Mouse (Mus musculus) midbrain, embryonic 11.5 days (tissue): Measurements from ENCODE around the gene Zbtb20. TPM values are rescaled to one million over a fixed set of nuclear protein-coding genes. Genes with fewer than 3 reads are reported as not detected.

ENCODE experiments used
- ATAC-seq: fragments of 200-750 bp; cut with Nextera tagmentation; 2 replicates; pipeline ENCODE4 v1.8.0; 2017; ENCODE audit warnings: moderate TSS enrichment, moderate library complexity; ENCODE audit not compliant: low FRiP score
- DNase-seq: peaks from one replicate; pipeline ENCODE4 v3.0.0; 2015; ENCODE audit warnings: low spot score; ENCODE audit errors: missing footprints
- H3K27ac ChIP-seq: fragments of 300-500 bp; sonication (generic); 2 replicates; pipeline ENCODE4 v1.5.1; 2014; ENCODE audit warnings: low read depth, low read length
- H3K27me3 ChIP-seq: fragments of 300-500 bp; sonication (generic); 2 replicates; pipeline ENCODE4 v1.6.1; 2014; ENCODE audit warnings: mild to moderate bottlenecking, low read length, moderate library complexity, mixed read lengths; ENCODE audit not compliant: control insufficient read depth, insufficient read depth
- H3K36me3 ChIP-seq: fragments of 300-500 bp; sonication (generic); 2 replicates; pipeline ENCODE4 v1.6.1; 2014; ENCODE audit warnings: mild to moderate bottlenecking, low read length, moderate library complexity, mixed read lengths; ENCODE audit not compliant: control insufficient read depth, insufficient read depth
- H3K4me1 ChIP-seq: fragments of 300-500 bp; sonication (generic); 2 replicates; pipeline ENCODE4 v1.6.1; 2014; ENCODE audit warnings: low read length; ENCODE audit not compliant: control insufficient read depth, insufficient read depth
- H3K4me2 ChIP-seq: fragments of 300-500 bp; sonication (generic); 2 replicates; pipeline ENCODE4 v1.6.1; 2014; ENCODE audit warnings: mild to moderate bottlenecking, moderate library complexity
- H3K4me3 ChIP-seq: fragments of 300-500 bp; sonication (generic); 2 replicates; pipeline ENCODE4 v1.5.1; 2014; ENCODE audit warnings: low read depth, low read length
- H3K9ac ChIP-seq: fragments of 300-500 bp; sonication (generic); 2 replicates; pipeline ENCODE4 v1.6.1; 2014; ENCODE audit warnings: low read length
- H3K9me3 ChIP-seq: fragments of 300-500 bp; sonication (generic); 2 replicates; pipeline ENCODE4 v1.6.1; 2016; ENCODE audit warnings: low read length; ENCODE audit not compliant: control insufficient read depth
- WGBS: fragments of 180-500 bp; shearing (Covaris S2); extraction: QIAGEN DNeasy Blood & Tissue Kit; methylation state at CpG from one replicate; pipeline ENCODE4 v1.1.7; 2014; 5-methylcytosine and 5-hydroxymethylcytosine counted together
- polyA plus RNA-seq: library from polyadenylated mRNA; unstranded; fragments of >200 nt; fragmentation: Nextera tagmentation; extraction: Ambion mirVana; gene quantifications from 2 replicates; pipeline ENCODE4 v1.2.1, GENCODE M21; 2014

The Zbtb20 gene
- polyA plus RNA-seq, 1 experiment from 2014 or later, result 45.6 TPM

- WGBS, result 93% methylated on average over 9 of the region's 9 CpGs
- H3K27me3 ChIP-seq, result no peaks in the 10 kb centered on the region
- no peak overlapping the region for H3K27ac ChIP-seq
- H3K9me3 ChIP-seq, result no peaks in the 10 kb centered on the region
- H3K4me2 ChIP-seq, result no peak overlapping the region
- no peak overlapping the region for H3K4me3 ChIP-seq
- no peak for ATAC-seq
- no peak overlapping the region for H3K9ac ChIP-seq
- DNase-seq, result no peak
- peaks cover 16% of the 10 kb centered on the region for H3K4me1 ChIP-seq
- no peaks in the 10 kb centered on the region for H3K36me3 ChIP-seq
These were observed 590.5 kb downstream of the Zbtb20 start for GRCm38 (mm10) chr16:43465921-43466748.

DNA sequence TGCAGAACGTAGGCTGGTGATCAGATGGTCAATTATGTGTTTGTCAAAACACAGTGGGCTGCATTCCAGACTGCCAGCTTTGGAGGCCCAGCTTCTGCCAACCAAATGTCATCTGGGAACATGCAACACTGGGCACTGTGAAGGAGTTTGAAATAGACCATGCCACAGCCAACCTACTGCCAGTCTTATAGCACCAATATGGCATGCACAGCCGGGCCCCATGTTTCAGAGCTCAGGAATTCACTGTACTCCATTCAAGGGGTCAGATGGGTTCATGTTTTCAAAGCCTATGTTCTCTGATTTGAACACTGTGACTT, 591.0 kb downstream of the Zbtb20 start:
- Histone ChIP-seq H3K27ac (no peak overlapping the region), H3K4me3 (no peak overlapping the region), H3K4me2 (no peak overlapping the region), H3K9me3 (no peaks in the 10 kb centered on the region), H3K4me1 (peaks cover 16% of the 10 kb centered on the region), H3K36me3 (no peaks in the 10 kb centered on the region), H3K9ac (no peak overlapping the region), H3K27me3 (no peaks in the 10 kb centered on the region)
- 78% methylated on average over 2 of the region's 2 CpGs for WGBS
- ATAC-seq (no peak), DNase-seq (no peak)

- H3K9ac ChIP-seq, result no peak overlapping the region
- 87% methylated on average over 3 of the region's 3 CpGs for WGBS
- no peak overlapping the region for H3K4me2 ChIP-seq
- no peak overlapping the region for H3K4me3 ChIP-seq
- H3K36me3 ChIP-seq, result no peaks in the 10 kb centered on the region
- no peak for ATAC-seq
- DNase-seq, result no peak
- no peaks in the 10 kb centered on the region for H3K27me3 ChIP-seq
- no peaks in the 10 kb centered on the region for H3K9me3 ChIP-seq
- H3K4me1 ChIP-seq, result no peaks in the 10 kb centered on the region; the same call in 1 of the 2 replicates
- no peak overlapping the region for H3K27ac ChIP-seq
These were observed 595.4 kb downstream of the Zbtb20 start for GRCm38 (mm10) chr16:43471060-43471459.

- Histone ChIP-seq H3K27ac (no peak overlapping the region), H3K4me2 (no peak overlapping the region), H3K9ac (no peak overlapping the region), H3K9me3 (no peaks in the 10 kb centered on the region), H3K4me1 (no peaks in the 10 kb centered on the region), H3K4me3 (no peak overlapping the region), H3K36me3 (no peaks in the 10 kb centered on the region), H3K27me3 (no peaks in the 10 kb centered on the region)
- ATAC-seq, result no peak
- WGBS, result 89% methylated on average over 11 of the region's 11 CpGs
- DNase-seq, result no peak
These were observed 599.5 kb downstream of the Zbtb20 start for GRCm38 (mm10) chr16:43474941-43475728.

DNA sequence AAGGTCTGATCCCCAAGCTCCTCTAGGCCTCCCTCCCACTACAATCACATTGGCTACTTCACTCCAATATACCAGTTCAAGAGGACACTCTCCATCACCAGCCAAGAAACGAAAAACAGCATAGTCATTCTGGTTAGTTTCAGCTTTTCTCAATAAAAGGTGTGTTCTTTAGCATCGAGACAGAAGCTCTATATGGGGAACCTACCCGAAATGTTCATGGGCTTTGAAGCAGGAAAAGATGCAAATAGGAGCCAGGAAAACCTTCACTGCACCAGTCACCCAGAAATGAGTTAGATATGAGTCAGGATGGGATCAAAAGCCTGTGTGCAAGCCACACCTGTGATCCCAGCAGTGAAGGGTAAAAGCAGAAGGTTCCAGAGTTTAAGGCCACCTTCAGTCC, 601.2 kb downstream of the Zbtb20 start:
- WGBS, result 84% methylated on average over 3 of the region's 3 CpGs
- Histone ChIP-seq H3K4me3 (no peak overlapping the region), H3K9me3 (no peaks in the 10 kb centered on the region), H3K4me1 (no peaks in the 10 kb centered on the region), H3K27ac (no peak overlapping the region), H3K4me2 (no peak overlapping the region), H3K27me3 (no peaks in the 10 kb centered on the region), H3K9ac (no peak overlapping the region), H3K36me3 (no peaks in the 10 kb centered on the region)
- ATAC-seq, result no peak
- no peak for DNase-seq

- Histone ChIP-seq H3K9ac (no peak overlapping the region), H3K27me3 (no peaks in the 10 kb centered on the region), H3K27ac (no peak overlapping the region), H3K4me1 (no peaks in the 10 kb centered on the region), H3K4me2 (no peak overlapping the region), H3K4me3 (no peak overlapping the region), H3K36me3 (no peaks in the 10 kb centered on the region), H3K9me3 (no peaks in the 10 kb centered on the region)
- 88% methylated on average over 1 of the region's 1 CpGs for WGBS
- ATAC-seq (no peak), DNase-seq (no peak)
These were observed 602.7 kb downstream of the Zbtb20 start for GRCm38 (mm10) chr16:43478352-43478751.

- Histone ChIP-seq H3K9ac (no peak overlapping the region), H3K27me3 (no peaks in the 10 kb centered on the region), H3K9me3 (no peaks in the 10 kb centered on the region), H3K27ac (no peak overlapping the region), H3K4me2 (no peak overlapping the region), H3K4me3 (no peak overlapping the region), H3K36me3 (no peaks in the 10 kb centered on the region), H3K4me1 (no peaks in the 10 kb centered on the region)
- no peak for DNase-seq
- no peak for ATAC-seq
- WGBS, result 88% methylated on average over 6 of the region's 6 CpGs
These were observed 604.9 kb downstream of the Zbtb20 start for GRCm38 (mm10) chr16:43480532-43480931.

GRCm38 (mm10) chr16:43482125-43482524, 606.4 kb downstream of the Zbtb20 start:
- DNase-seq, result no peak
- Histone ChIP-seq H3K9ac (no peak overlapping the region), H3K4me1 (no peaks in the 10 kb centered on the region), H3K4me3 (no peak overlapping the region), H3K9me3 (no peaks in the 10 kb centered on the region), H3K36me3 (no peaks in the 10 kb centered on the region), H3K4me2 (no peak overlapping the region), H3K27ac (no peak overlapping the region), H3K27me3 (no peaks in the 10 kb centered on the region)
- WGBS, result 69% methylated on average over 3 of the region's 3 CpGs
- no peak for ATAC-seq

DNA sequence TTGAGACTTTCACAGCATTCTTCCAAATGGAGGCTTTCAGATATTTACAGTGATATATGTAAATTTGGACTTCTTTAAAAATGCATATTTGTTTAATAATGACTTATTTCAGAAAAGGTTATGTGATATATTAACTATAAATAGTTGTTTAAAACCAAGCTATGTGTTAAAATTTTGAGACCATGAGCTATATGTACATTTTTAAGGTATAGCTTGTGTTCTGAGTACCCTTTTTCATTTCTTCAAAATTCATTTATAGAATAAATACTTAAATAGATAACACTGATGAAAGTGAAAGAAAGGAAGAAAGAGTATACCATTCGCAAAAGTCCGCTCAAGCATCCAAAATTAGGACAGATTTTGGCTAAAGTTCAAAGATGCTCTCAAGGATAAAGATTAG, 607.1 kb downstream of the Zbtb20 start:
- Histone ChIP-seq H3K36me3 (no peaks in the 10 kb centered on the region), H3K9ac (no peak overlapping the region), H3K4me3 (no peak overlapping the region), H3K4me2 (no peak overlapping the region), H3K4me1 (no peaks in the 10 kb centered on the region), H3K27me3 (no peaks in the 10 kb centered on the region), H3K9me3 (no peaks in the 10 kb centered on the region), H3K27ac (no peak overlapping the region)
- no peak for ATAC-seq
- WGBS, result 94% methylated on average over 2 of the region's 2 CpGs
- no peak for DNase-seq
